Comparison of ENCODE assay signal across 8 mouse cellular contexts in genomic region chr12:116047440-116048377, GRCm38 (mm10). TPM values are rescaled to one million over a fixed set of nuclear protein-coding genes. Genes with fewer than 3 reads are reported as not detected.
DNase-seq lines count a peak whose midpoint lies in the region; ATAC-seq lines count a peak whose summit lies in the region.

Gene Zfp386, plus strand, starts transcription at chr12:116047724.

- peaks cover 4% of the 10 kb centered on the region; the same call in 1 of the 2 replicates for H3K36me3 ChIP-seq in heart, embryonic 10.5 days
- peaks cover 19% of the 10 kb centered on the region; the same call in 1 of the 2 replicates for H3K36me3 ChIP-seq in kidney, embryonic 15.5 days

- DNase-seq in B cell, adult 2 months, result peak; percentile 95
- DNase-seq in brain, adult 2 months (ENCODE audit: low read depth, low spot score), result peak; percentile 99
- peak; percentile 98 for DNase-seq in heart, embryonic 10.5 days (ENCODE audit: low spot score)
- DNase-seq in liver, result peak; percentile 91
- peak; percentile 93 to 95 for DNase-seq in spleen, postnatal 4 days (ENCODE audit: low spot score in 2 of 2)

- ATAC-seq in erythroblast, adult 5-6 weeks (replicated peaks; ENCODE audit: low FRiP score, poor library complexity, severe bottlenecking), result peak; percentile 94
- ATAC-seq in kidney, embryonic 15.5 days (replicated peaks; ENCODE audit: low FRiP score), result peak; percentile 100
- ATAC-seq in monocyte, adult 5-6 weeks (replicated peaks; ENCODE audit: insufficient number of reproducible peaks, low FRiP score, low TSS enrichment, poor library complexity, severe bottlenecking), result peak; percentile 97

- peak within 1 kb of the TSS; percentile 72 for H3K4me2 ChIP-seq in kidney, embryonic 15.5 days

- peak within 1 kb of the TSS; percentile 88 for H3K4me3 ChIP-seq in heart, embryonic 10.5 days
- H3K4me3 ChIP-seq in kidney, embryonic 15.5 days (replicated peaks), result peak within 1 kb of the TSS; percentile 65

- H3K9me3 ChIP-seq in heart, embryonic 10.5 days, result no peaks in the 10 kb centered on the region
- H3K9me3 ChIP-seq in kidney, embryonic 15.5 days (replicated peaks), result no peaks in the 10 kb centered on the region

- peaks cover 12% of the 10 kb centered on the region; the same call in 1 of the 2 replicates for H3K4me1 ChIP-seq in heart, embryonic 10.5 days
- H3K4me1 ChIP-seq in kidney, embryonic 15.5 days, result peaks cover 14% of the 10 kb centered on the region

- H3K27ac ChIP-seq in heart, embryonic 10.5 days, result peak within 1 kb of the TSS; percentile 98
- H3K27ac ChIP-seq in kidney, embryonic 15.5 days, result peak within 1 kb of the TSS; percentile 96

- 2% methylated on average over 55 of the region's 55 CpGs for WGBS in heart, embryonic 10.5 days
- 1% methylated on average over 55 of the region's 55 CpGs for WGBS in kidney, embryonic 15.5 days

- H3K9ac ChIP-seq in kidney, embryonic 15.5 days, result peak within 1 kb of the TSS; percentile 88

- no peaks in the 10 kb centered on the region for H3K27me3 ChIP-seq in heart, embryonic 10.5 days (ENCODE audit: insufficient read depth, poor library complexity, severe bottlenecking)
- no peaks in the 10 kb centered on the region for H3K27me3 ChIP-seq in kidney, embryonic 15.5 days

RNA-seq across cellular contexts. Expression of gene Zfp386, which starts in this region (rescaled TPM):
- total RNA-seq in erythroblast, adult 5-6 weeks (2015; ENCODE audit: low replicate concordance), result 7.9 and 11.9 TPM in 2 replicates
- total RNA-seq in erythroblast, adult 5-6 weeks (2017; ENCODE audit: low replicate concordance), result 4.6 and 5.9 TPM in 2 replicates
- polyA plus RNA-seq in heart, embryonic 10.5 days (2016; fragmentation: Nextera tagmentation; extraction: Ambion mirVana), result 32.0 and 37.4 TPM in 2 replicates
- polyA plus RNA-seq in kidney, embryonic 15.5 days (2015; fragmentation: Nextera tagmentation; extraction: Ambion mirVana), result 48.1 and 48.8 TPM in 2 replicates
- 36.1 to 55.1 TPM (median 37.0 TPM) in 3 replicates for total RNA-seq in monocyte, adult 5-6 weeks (2017)

Comparison
In these comparisons a context has a peak if more than half of its experiments do, and no peak if none do; other contexts are left out.
1. Peak in every context shown above with its lines: DNase-seq, ATAC-seq, H3K4me3 ChIP-seq and H3K27ac ChIP-seq.